Mouse (Mus musculus): ENCODE results near the gene Prlr. TPM values are rescaled to one million over a fixed set of nuclear protein-coding genes. Genes with fewer than 3 reads are reported as not detected.

Prlr gene
- total RNA-seq, 2 experiments from 2014 or later, result 0.95 to 1.7 TPM

DNA sequence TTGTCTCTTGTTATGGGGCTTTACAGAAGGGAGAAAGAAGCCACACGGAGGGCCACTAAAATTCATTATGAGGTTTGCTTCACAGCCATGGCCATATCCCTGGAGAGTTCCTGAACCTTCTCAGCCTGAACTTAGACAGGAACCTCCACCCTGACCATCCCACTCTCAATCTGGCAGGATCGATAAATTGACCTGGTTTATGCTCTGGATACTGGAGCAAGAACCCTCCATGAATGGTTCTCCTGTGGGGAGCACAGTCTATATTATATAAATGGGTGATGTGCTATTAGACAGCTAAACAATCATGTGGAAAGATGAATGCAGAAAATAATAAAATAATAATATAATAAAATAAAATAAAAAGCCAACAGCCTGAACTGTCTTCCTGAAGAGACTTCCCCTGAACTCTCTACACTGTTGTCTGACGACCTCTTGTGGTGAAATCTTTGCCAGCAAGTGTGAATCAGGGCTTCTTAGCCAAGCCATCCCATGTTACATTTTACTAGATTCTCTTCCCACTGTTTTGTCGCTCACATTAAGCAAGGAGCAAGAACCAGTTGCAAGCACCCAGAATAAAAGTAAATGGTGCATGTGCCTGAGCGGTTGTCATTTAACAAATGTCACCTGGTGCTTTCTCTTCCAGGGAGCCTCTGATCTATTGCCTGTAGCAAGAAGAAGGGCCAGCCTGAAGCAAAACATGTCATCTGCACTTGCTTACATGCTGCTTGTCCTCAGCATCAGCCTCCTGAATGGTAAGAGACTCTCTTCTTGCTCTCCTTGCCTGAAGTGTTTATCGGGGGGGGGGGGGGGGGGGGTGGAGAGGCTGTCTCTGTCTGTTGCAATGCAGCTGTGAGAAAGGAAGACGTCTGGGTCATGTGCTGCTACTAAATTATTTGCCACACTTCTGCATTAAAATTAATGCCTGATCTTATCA lies 136.8 kb downstream of the Prlr start:
- DNase-seq (ENCODE audit: low spot score in 2 of 2), result peak; percentile 66 to 71

DNA sequence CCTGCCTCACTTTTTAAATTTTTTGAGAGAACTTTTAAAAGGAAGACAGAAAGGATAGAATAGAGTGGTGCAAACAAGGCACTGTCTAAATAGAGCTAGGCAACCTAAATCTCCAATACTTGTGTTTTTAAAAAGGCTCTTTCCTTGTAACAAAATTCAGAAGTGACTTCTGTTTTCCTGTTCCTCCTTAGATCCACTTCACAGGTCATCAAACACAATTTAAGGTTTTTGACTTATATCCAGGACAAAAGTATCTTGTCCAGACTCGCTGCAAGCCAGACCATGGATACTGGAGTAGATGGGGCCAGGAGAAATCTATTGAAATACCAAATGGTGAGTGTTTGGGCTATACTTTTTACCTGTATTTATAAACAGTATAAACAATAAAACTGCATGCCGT lies 148.0 kb downstream of the Prlr start, which contains the start of gene Gm21973:
Gene Gm21973, plus strand, starts transcription at position 301 of the 400 bp plus-strand sequence.
- no peak for DNase-seq (ENCODE audit: low spot score in 2 of 2)

DNA sequence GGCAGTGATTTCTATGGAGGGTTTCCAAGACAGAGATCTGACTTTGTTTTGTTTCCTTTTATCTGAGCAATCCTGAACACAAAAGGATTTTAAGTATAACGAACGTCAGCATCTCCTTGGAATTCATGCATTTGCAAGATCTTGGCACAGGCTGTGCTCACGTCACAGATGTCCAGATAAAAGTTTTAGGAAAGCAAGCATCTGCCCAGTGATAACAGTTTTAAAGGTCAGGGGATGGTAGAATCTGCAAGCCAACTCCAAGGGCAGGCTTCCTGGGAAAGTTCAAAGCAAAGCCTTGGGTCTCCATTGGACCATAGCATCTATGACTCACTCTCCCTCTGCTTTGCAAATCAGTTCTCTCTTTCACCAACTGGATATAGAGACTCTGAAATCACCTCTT lies 153.6 kb downstream of the Prlr start:
- DNase-seq (ENCODE audit: low spot score in 2 of 2), result no peak

DNA sequence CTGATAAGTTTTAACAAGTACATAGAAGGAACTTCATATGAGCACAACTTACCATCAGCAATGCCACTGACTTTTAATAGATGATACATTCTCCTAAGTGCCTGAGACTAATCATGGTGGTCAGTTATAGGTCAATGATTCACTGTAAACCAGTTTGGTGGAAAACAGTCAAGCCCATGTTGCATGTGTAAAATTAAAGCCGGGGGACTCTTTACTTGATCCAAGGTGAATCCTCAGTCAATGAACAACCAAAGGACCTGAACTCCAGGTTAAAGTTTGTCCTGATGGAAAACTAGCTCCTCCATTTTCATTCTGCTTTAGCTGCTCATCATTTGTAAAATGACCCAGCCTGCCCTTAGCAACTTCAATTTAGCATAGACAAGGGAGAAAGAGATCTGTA lies 155.5 kb downstream of the Prlr start:
- DNase-seq (ENCODE audit: low spot score in 2 of 2), result no peak

DNA sequence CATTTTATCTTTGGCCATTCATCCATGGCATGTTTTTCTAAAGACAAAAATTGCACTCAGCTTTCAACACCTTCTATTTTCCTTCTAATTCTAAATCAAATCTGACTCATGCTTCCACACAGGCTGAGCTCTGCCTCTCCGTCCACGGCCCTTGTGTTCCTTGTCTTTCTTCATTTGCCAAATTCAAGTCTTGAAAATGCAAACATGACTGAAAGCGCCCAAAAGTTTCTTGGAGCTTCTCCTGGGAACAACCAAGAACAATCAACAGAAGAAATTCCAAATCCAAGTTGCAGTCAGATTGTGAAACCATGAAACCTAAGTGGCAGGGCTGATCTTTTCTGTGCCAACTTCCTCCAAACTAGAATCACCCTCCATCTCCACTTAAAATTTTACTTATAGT lies 161.6 kb downstream of the Prlr start:
- no peak for DNase-seq (ENCODE audit: low spot score in 2 of 2)

DNA sequence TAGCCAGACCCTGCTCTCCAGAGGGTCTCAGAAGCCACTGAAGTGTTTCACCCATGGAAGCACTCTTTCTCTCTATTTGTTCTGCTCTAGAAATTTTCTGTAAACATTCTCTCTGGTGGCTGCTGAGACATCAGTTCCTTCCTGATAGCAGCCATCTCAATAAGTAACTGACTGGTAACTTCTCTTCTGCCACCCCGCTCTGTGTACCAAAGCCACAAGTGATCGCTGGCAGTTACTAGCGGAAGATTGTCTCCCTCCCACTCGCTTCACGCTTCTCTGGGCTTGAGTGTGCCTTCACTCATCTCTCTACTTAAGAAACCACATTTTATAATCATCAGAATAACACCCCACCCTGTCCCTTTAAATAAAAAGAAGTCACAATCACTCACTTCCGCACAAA lies 170.0 kb downstream of the Prlr start:
- no peak for DNase-seq (ENCODE audit: low spot score in 2 of 2)

DNA sequence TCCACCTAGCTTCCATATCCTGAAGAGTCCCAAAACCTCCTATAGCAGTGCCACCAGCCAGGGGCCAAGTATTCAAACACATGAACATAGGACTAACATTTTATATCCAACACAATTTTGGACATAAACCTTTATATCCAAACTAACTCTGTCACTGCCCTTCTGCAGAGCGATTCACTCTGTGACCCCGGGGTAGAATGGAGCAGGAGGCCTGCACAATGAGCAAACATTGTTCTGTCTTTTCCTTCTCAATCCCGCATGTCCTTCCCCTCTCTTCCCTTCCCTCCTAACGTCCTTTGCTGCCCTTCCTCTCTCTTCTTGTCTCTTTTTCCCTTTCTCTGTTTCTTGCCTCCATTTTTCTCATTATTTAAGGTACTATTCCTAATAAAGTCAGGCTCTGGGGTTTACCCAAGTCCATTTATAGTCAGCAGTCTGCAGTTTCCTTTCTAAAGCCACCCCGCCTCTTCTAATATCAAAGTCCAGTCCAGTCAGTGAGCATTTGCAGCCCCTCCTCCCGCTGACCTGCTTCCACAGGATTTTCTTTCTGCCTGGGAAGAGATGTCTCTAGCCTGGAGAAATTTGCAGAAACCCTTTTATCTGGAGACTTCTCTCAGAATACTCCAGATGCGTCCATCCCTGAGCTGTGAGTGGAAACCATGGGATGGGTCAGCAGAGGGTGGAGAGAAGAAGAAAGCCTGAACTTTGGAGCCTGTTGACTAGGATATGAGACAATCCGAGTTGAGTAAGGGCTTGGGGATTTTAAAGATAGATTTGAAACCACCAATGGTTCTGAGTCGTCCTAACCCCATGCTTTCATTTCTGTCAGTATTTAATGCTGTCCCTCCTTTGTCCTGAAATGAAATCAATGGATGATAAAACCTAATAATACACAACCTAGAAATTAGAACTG lies 181.3 kb downstream of the Prlr start, which contains the start of gene Agxt2:
Gene Agxt2, plus strand, starts transcription at position 494 of the 910 bp plus-strand sequence.
- DNase-seq (ENCODE audit: low spot score in 2 of 2), result no peak

DNA sequence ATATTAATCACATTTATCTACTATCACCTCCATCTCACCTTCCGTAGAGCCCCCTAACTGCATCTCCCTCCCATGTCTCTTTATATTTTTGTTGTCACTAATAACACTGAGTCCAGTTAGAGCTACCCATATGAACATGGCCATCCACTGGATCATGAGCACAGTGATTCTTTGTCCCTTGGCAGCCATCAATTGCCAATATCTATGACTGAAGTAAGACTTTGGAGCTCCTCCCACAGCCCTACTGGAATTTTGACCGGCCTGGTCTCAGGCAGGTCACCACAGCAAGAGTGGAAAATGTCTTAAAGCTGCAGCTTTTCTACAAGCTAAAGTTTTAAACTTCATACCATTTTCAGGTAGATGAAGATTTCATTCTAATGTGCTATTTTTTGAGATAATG lies 189.3 kb downstream of the Prlr start:
- no peak for DNase-seq (ENCODE audit: low spot score in 2 of 2)

DNA sequence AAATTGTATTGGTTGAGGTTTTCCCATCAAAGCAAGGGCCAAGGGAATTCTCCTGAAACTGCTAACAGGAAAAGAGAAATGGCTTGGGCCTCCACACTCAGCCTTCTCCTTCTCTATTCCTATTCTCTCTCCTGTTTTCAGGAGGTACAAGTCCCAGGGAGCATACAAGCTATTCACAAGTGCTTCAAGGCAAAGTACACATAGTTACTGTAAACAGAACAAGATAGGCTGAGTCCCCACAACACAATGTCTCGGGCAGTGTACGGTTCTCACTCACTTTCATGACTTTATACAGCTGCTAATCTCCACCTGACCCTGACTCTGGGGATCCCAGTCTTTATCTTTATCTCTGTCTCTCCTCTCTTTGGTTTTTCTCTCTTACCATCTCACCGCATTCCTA lies 198.4 kb downstream of the Prlr start:
- no peak for DNase-seq (ENCODE audit: low spot score in 2 of 2)

DNA sequence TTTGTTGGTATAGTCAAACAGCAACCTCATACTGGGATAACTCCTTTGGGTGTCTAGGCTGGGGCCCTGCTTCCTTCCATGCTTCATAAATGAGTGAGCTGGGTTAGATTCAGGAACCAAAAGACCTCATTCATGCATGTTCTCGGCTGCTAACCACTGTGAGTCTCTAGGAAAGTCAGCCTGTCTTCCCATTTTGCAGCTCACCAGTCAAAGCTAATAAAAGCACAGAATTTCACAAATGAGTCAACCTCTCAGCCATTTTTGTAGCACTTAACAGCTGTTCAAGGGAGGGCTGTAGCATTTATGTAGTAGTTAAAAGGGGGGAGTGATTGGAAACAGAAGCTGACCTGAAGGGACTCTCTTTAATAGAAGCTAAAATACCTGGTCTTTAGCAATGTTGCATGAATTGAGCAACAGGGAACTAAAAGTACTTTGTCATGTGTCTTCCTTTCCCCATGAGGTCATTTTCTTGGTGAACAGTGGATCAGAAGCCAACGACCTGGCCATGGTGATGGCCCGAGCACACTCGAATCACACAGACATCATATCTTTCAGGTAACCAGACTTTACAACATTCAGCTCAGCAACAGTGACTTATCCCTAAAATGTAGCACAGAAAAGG lies 201.4 kb downstream of the Prlr start:
- peak in 1 of 2 experiments; percentile 9 for DNase-seq (ENCODE audit: low spot score in 2 of 2)

DNA sequence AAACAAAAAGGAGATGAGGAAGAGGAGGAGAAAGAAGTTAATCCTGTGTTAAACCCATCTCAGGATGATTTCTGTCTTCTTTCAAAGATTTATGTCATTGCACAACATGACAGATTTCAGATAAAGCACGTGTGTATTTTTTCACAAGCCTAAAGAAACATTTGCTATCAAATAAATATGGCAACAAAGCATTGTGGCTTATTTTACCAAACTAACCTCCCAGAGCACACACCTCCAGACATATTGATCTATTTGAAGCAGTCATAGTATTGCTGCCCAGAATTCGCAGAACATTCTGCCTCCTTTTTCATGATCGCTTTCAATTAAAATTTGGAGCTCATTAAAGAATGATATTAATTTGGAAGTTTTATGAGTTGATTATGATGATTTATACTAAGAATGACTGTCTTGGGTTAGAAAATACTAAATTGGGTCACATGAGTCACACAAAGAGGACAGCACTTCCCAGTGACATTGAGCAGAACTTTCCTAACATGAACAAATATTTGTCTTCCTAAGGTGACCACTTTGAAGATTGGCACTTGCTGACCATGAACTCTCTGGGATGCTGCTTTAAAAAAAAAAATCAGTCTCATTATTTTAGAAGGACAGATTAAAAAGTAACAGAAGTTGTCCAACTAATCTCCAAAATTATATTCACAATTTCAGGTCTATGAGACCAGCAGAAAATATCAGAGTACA lies 202.9 kb downstream of the Prlr start:
- no peak for DNase-seq (ENCODE audit: low spot score in 2 of 2)

DNA sequence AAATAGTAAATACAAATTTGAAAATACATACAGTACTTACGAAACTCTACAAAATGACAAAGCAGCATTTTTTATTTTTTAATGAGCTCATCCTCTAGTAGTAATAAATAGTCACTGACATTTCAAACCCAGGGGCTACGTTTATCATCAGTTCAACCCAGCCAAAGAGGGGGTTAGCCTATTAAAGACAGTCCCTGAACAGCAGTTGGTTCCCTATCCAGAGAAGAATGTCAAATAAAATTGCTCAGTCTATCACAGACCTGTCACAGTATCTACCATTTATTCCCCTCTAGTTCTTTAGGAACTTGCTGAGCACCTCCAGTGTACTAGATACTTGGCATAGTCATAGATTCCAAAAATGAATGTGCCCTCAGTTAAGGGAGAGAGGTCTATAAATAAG lies 210.2 kb downstream of the Prlr start:
- no peak for DNase-seq (ENCODE audit: low spot score in 2 of 2)

Other genes starting within 250 kb of the Prlr start
- gene Gm21973, start 148.1 kb downstream of the Prlr start, total RNA-seq (2021), result not detected
- not detected for gene Agxt2, start 181.3 kb downstream of the Prlr start, total RNA-seq (2021)